Mouse (Mus musculus) erythroblast, embryonic 14.5 days (primary cell): Measurements from ENCODE around the gene Mcpt2.

Experiments used
- GATA1 ChIP-seq: IDR thresholded peaks from 2 replicates; pipeline ENCODE4 v1.6.1; 2012; ENCODE audit warnings: low read length, inconsistent platforms, mixed read lengths
- TAL1 ChIP-seq: IDR thresholded peaks from 3 replicates; pipeline ENCODE4 v1.6.1; 2012; ENCODE audit warnings: low read length, inconsistent platforms, mixed read lengths

DNA sequence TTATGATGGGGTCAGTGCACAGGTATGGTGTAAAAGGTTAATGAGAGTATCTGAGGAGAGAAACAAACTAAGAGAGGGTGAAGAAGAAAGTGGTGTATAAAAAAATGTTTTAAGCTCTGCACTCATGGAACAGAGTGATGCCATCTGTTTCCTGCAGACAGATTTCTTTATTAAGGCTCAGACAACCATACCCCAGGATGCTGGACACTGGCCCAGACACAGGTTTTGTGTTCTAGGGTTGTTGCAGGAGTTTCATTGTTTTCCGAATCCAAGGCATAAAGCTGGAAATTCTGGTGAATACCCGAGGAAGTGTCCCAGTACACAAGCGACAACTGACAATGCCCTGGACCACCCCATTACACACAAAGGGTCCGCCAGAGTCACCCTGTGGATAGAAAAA is 40.2 kb downstream of the Mcpt2 start:
- TF ChIP-seq GATA1 (no peak), TAL1 (no peak)
